Mouse (Mus musculus) c-Kit-positive CD71-negative TER-119-negative erythroid progenitor cells, embryonic 14.5 days (primary cell): Measurements from ENCODE around the gene Plcb1.

Experiments
- DNase-seq: peaks from one replicate; pipeline ENCODE4 v3.0.0-alpha.2; 2013; ENCODE audit warnings: low read depth

The Plcb1 gene

DNA sequence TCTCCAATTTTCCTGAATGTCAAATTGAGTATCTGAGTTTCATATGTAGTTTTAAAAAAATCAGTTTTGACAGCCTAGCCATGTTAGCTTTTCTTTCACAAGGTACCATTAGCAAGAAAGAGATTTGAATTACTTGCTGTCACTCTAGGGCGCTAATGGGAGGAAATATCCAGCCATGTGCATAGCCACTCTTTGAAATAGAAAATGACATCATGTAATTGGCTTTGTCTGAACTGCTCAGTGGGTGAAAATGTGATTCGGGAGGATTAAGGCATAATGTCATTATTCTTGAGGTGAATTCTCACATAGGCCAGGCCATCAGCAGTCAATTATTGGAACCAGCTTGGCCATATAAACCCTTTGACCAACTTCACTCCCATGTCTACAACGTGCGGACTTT, 285.5 kb downstream of the Plcb1 start:
- DNase-seq = no peak

DNA sequence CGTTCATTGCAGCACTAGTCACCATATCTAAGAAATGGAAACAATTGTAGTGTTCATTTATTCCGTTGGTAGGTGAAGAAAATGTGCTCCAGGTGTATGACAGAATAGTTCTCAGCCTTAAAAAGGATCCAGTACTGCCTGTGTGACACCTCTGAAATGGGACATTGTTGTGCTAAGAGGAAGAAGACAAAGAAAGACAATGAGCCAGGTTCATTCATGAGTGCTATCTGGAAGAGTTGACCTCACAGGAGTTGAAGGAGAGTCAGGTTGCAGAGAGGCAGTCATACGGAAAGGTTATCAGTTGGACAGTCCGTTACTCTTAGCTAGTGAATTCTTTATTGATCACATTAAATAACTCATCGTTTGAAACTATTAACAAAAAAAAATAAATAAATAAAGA, 286.6 kb downstream of the Plcb1 start:
- no peak for DNase-seq

DNA sequence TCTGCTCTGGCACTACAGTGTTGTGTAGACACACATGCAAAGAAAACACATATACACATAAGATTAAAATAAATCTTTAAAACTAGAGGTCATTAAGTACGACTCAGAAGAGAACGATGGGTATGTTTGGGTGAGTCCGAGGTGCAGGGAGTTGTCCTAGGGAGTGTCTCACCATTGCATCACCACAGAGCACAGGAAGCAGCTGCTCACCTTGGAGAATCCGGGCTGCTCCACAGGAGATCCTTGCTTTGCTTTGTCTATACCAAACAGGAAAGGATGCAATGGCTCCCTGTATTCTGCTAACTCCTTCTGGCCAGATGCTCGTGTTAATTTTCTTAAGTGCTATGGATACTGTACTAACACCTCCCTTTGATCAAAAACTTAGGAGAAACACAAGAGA, 287.1 kb downstream of the Plcb1 start:
- DNase-seq = no peak

DNA sequence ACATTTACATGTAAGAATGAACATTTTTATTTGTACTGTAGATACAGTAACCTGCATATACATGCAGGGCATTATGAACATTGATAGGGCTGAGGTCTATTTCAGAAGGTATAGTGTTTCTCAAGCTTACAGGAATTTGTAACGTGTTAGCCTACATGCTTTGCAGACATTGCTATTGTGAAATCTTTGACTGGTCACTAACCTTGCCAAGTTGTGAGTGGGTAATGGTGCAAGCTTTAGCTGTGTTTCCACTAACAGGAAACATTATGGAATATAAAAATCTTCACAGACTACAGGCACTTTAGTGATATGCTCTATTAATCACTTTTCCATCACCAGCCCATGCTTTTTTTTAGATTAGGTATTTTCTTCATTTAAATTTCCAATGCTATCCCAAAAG, 289.5 kb downstream of the Plcb1 start:
- no peak for DNase-seq

DNA sequence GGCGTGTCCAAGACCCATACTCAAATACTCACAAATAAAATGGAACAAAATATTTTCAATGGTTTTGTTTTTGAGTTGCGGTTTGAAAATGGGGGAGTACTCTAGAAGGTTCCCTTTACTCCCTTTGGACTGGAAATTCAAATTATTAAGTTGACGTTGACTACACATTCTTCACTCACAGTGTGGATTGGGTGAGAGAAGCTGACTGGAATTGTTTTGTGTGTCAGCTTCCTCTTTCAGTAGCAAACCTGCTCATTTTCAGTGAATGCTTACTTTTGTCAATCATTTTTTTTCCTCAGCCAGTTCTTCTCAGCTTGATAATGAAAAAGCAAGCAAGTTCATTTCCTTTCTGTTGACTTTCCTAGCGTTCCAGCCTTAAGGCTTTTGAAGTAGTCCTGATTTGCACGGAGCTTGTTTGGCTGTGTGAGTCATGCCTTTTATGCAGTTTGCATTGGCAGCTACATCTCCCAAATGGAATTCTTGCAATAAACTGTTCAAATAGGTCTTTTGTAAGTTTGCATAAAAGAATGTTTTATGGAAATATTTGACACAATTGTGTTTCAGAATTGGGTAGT, 306.8 kb downstream of the Plcb1 start:
- no peak for DNase-seq

DNA sequence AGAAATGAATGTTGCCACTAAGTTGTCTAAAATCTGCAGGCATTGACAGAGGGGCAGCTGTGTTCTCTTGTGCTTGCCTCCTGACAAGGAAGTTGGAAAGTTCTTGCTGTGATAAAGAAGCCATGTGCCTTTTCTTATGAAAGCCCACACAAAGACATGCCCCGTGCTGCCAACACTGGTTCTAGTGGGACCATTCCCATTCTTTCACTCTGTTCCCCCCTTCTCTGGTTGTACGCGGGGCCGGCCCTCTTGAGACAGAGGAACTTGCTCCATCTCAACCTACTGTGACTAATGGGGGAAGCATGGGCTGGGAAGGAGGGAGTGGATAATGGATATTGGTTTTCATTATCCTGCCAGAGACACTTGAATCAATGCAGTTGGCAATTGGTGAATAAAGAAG, 315.4 kb downstream of the Plcb1 start:
- no peak for DNase-seq

DNA sequence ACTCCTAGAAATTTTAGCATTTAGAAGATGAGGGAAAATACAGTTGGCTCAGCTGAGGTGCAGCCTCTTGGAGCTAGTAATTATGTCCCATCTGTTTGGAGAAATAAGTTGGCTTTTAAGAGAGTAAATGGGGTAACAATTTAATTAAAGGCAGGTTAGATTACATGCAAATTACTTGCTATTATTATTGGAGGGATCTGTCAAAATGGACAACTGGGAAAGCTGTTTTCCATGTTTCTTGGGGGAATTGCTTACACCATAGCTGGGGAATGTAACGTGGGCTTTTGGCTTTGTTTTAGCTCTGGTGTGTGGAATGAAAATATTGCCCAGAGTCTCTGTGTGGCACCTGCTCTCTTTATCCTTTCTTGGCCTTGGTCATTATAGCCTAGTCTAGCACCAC, 316.1 kb downstream of the Plcb1 start:
- DNase-seq = no peak

DNA sequence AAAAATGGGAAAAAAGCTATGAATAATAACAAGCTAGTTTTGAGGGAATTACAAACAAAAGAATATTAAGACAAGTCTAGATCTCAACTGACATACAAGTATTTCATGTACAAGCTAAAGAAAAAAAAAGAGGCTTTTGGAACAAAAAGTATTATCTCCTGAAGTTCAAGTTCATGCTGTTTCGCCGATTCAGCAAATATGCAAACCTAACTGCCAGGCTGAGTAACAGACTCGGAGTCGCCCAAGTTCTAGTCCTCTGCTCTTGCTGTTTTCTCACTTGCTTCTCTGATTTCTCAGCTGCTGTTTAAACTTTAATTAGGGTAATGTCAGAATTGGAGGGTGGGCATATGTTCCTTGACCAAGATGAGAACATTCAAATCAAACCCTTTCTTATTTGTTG, 320.8 kb downstream of the Plcb1 start:
- no peak for DNase-seq

DNA sequence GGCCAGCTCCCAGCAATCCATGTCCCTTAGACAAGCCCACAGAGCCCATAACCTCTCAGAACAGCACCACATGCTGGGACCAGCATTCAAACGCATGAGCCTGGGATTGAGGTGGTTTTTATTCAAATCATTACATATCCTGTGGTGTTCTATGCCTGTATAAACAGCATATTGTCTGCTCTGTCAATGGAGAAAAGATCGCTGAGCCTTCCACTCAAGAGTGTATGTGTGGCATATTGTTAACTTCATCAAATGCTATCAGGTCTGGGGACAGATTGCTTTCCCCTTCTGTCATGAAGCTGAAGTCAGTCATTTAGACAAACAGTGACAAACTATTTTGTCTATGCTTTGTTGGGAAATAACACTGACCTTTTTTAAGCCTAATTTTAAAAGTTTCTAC, 322.7 kb downstream of the Plcb1 start:
- no peak for DNase-seq

DNA sequence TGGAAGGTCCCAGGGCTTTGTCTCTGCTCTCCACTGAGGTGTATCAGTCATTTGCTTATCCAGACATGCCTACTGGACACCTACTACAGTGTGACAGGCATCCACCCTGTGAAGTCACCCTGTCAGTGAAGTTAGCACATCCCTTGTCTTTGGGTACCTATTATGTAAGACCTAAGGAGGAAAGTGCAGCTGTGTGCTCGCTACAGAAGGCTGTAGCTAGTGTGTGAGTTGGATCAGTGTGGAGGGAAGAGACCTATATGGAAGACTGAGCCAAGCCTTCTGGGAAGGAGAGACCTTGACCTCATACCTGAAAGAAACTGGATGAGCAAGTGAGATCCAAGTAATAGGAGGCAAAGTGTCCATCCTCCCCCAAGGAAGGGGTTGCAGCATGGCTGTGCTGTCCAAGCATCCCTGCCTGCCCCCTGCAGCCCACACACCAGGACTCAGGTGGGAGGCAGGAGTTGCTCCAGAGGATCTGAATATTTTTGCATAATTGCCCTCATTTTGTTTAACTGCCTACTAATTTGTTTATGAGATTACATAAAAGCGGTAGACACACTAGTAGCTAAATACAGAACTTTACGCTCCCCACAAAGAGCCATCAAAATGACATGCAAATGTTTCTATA, 328.7 kb downstream of the Plcb1 start:
- DNase-seq = no peak

DNA sequence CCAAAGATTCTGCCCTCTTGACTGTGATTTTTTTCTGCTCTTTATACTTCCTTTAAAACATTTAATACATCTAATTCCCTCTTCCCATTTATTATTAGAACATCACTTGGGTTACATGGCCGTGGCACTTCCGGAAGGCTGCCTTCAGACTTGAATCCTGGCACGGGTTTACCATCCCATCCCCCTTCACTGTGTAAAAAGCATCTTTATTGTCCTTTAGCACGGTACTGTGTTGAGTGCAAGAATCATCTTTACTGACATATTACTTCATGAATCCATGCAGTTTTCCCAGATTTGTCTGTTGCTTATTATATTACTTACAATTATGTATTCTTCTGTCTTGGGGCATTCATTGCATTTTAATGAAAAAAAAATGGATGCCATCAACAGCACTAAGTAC, 337.2 kb downstream of the Plcb1 start:
- DNase-seq = no peak

DNA sequence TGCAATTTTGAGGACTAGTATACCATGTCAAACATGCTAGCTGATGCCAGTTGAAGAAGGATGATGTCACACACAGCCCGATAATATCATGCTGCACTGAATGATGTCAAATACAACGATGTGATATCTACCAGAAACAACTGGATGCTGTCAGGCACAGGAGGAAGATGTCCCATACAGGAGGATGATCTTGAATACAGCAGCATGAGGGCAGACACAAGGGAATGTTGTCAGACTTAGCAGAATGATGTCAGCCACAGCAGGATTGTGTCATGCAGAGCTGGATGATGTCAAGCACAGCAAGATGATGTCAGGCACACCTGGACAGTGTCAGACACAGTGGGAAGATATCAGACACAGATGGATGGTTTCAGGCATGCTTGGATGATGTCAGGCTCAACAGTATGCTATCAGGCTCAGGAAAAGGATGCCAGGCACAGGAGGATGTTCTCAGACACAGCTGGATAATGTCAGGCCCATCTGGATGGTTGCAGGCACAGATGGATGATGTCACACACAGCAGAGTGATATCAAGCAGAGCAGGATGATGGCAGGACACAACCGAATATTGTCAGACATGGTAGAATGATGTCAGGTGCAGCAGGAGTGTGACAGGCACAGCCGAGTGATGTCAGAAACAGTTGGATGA, 338.0 kb downstream of the Plcb1 start:
- DNase-seq = no peak

DNA sequence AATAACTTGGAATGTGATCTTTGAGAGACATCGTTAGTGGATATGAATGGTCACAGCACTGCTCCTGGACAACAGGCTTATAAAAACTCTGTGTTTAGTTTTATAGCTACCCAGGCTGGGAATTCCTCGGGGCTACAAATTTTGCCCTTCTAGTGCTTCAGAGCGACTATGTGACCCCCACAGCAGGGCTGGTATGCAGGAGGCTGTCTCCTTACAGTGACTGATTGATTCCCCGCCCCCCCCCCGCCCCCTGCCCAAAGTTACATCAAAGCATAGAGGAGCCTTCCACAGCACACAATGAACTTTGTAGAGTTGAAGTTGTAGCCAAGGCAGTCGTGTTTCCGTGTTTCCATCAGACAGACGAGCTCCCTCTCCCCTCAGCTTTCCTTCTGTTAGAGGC, 354.7 kb downstream of the Plcb1 start:
- DNase-seq = no peak

DNA sequence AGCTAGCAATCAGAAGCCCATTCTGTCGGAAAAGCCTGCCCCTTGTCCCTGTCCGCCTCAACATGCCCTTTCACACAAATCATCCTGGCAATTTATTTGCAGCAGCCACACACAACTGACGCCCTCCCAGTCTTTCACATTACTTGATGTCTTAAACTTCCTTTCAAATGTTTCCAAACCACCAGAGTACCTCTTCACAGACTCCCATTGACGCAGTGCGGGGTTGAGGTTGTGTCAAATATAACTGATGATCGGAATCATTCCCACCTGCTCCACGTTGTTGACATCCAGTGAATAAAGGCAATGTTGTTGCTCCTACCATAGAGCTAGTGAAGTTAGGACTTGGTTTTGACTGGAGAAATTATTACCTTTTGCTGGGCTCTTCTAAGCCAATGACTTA, 366.4 kb downstream of the Plcb1 start:
- no peak for DNase-seq

DNA sequence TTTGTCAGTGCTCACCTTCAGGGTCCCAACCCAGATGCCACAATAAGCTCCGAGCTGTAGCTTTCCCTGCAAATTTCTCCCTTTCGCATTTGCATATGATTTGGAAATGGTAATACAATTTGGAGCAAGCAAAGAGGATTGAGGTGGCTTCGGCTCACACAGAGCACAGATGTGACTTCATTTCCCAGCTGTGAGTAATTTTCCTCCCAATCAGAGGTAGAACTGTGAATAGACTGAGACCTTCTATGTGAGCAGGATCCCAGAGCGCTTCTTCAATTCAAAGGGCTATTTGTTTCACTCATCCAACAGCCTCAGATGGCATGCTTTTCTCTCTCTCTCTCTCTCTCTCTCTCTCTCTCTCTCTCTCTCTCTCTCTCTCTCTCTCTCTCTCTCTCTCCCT, 367.4 kb downstream of the Plcb1 start:
- DNase-seq = no peak

DNA sequence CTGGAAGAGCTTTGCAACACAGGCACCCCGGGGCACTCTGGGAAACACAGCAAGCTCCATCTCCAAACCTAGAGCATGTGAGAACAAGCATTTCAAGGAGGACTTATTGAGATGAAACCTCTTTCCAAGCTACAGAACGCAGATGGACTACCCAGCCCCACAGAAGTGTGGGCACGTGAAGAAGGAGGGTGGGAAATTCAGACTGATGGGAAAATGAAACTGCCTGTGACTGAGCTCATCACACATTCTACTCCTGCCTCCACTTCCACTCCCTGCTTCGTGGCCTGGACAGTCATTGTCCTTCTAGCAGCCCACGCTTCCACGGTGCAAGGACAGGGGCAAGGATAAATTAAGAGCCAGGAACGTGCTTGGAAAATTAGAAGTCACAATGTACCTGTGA, 370.2 kb downstream of the Plcb1 start:
- no peak for DNase-seq

DNA sequence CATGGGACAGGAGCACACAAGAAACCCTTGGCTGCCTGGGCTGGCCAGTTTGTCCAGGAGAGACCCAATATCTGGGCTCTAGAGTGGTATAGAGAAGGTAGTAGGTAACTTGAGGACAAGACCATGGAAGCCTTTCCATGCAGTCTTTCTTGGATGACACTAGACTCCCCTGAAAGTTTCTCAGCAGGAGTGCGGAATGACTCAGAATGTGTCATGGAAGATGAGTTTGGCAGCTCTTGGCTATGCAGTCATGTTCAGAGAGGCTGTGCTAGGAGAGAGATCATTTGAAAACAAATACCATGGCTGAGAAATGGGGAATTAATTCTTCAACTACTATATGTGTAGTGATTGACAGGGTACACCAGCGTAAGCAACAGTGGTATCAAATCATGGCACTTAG, 372.1 kb downstream of the Plcb1 start:
- no peak for DNase-seq

DNA sequence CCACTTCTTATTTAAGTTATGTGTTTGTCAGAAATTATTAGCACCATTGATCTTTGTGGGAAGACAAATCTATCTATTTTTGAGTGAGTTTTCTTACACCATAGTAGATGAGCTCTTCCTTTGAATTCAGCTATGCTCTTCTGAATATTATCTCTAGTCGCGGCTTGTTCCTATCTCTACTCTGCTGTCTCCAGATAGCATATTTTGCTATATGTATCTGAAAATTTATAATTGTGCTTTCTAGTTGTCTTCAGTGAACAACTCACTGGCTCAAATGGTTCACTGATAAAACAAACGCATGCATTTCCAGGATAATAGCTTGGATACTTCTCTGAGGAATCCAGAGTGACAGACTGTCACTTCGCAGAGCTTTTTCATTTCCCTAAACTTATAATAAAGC, 375.8 kb downstream of the Plcb1 start:
- no peak for DNase-seq

DNA sequence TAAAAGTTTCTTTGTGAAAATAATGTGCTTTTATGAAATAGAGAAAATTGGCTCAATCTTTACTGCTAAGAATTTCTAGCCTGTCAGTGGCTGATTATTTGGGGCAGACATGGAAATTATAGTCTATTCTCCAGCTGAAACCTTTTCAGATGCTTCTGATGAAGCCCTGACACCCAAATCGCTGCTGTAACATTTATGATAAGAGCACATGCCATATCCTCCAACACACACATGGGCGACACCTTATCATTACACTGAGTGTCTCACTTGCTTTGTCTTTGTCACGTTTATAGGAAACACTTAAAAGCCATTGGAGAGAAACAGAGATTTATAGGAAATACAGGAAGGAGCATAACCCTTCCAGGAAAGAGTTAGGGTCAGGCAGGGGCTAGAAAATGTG, 379.6 kb downstream of the Plcb1 start:
- DNase-seq = no peak

DNA sequence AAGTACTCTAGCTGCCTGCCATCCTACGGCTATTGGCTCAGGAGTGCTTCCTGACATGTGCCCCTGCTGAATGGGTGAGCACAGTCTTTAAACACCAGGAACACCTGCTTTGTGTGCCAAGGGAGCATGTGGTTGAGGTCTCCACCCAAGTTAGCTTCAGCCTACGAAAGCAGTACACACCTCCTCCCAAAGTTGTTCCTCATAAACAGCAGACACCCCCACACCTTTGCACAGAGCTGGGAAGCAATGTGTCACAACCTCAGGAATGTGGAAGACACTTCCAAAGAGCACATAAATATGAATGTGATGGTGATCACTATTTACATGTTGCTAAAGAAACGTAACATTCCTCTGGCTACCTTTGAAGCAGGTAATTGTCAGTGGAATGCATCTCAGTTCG, 389.7 kb downstream of the Plcb1 start:
- DNase-seq = no peak

DNA sequence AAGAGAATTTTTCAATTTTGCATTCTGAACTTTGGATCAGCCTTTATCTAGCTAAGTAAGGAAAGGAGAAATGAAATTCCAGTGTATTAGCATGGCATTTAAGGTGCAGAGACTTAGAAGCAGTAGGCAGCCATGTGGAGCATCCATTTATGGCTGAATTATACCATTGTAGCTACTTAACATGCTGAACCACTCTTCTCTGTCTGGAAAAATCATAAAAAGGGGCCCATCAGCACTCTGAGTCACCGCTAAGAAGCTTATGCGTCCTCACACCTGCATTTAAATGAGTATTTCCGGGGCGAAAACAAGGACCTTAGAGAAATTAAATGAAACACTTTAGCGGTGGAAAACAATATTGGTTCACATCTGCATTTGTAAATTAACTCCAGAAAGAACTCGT, 401.8 kb downstream of the Plcb1 start:
- no peak for DNase-seq

DNA sequence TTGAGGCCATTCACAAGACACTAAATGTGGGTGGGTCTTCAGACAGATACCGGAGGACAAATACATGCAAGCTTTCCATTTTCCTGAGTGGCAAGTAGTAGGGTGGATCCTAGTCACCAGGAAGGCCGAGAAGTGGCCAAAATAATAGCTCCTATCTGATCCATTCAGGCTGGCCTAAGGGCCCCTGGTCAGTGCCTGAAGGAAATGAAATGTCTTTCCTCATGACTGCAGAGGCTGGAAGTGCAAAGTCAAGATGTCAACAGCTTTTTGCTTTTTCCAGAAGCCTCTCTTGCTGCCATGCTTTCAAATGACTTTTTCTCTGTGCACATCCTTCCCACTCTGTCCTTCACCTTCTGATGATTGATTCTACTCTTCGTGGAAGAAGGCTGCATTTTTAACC, 415.0 kb downstream of the Plcb1 start:
- no peak for DNase-seq

DNA sequence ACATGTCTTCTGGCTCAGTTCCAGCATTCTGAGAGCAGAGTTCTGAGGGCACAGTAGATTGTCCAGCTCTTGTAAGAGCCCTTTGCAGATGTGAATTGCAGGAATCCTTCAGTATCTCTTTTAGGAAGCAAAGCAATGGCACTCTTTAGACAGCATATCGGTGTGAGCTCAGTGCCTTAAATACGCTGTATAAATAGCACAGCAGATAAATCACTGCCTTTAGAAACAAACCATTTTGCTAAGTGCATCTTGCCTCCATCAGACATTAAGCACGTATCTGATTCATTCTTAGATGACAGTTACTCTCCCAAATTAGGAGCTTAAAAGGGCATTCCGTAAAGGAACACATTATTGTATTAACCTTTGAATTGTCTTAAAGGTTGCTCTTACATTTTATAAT, 416.5 kb downstream of the Plcb1 start:
- DNase-seq = no peak
